Mouse (Mus musculus) kidney, embryonic 15.5 days (tissue): ENCODE results near the gene Slc27a1. TPM values are rescaled to one million over a fixed set of nuclear protein-coding genes. Genes with fewer than 3 reads are reported as not detected.

Source experiments
- ATAC-seq: fragments of 200-750 bp; cut with Nextera tagmentation; replicated peaks from 2 replicates; pipeline ENCODE4 v1.8.0; 2017; ENCODE audit warnings: moderate TSS enrichment; ENCODE audit not compliant: low FRiP score
- H3K27ac ChIP-seq: fragments of 300-500 bp; sonication (generic); 2 replicates; pipeline ENCODE4 v1.5.1; 2015; ENCODE audit warnings: mild to moderate bottlenecking, inconsistent platforms
- H3K27me3 ChIP-seq: fragments of 300-500 bp; sonication (generic); 2 replicates; pipeline ENCODE4 v1.6.1; 2015; ENCODE audit warnings: inconsistent platforms
- H3K36me3 ChIP-seq: fragments of 300-500 bp; sonication (generic); 2 replicates; pipeline ENCODE4 v1.6.1; 2015; ENCODE audit warnings: inconsistent platforms
- H3K4me1 ChIP-seq: fragments of 300-500 bp; sonication (generic); 2 replicates; pipeline ENCODE4 v1.6.1; 2015; ENCODE audit warnings: inconsistent platforms
- H3K4me2 ChIP-seq: fragments of 300-500 bp; sonication (generic); 2 replicates; pipeline ENCODE4 v1.6.1; 2015; ENCODE audit warnings: moderate library complexity, mild to moderate bottlenecking, inconsistent platforms
- H3K4me3 ChIP-seq: fragments of 300-500 bp; sonication (generic); replicated peaks from 2 replicates; pipeline ENCODE4 v1.5.1; 2015; ENCODE audit warnings: mild to moderate bottlenecking, inconsistent platforms
- H3K9ac ChIP-seq: fragments of 300-500 bp; sonication (generic); 2 replicates; pipeline ENCODE4 v1.6.1; 2015; ENCODE audit warnings: mild to moderate bottlenecking, inconsistent platforms
- H3K9me3 ChIP-seq: fragments of 300-500 bp; sonication (generic); replicated peaks from 2 replicates; pipeline ENCODE4 v1.6.1; 2016; ENCODE audit warnings: inconsistent platforms
- whole genome bisulfite sequencing: fragments of 180-500 bp; shearing (Covaris S2); methylation state at CpG from one replicate; pipeline ENCODE4 v1.1.7; 2015; ENCODE audit warnings: mixed read lengths; 5-methylcytosine and 5-hydroxymethylcytosine counted together
- polyA plus RNA-seq: library from polyadenylated mRNA; unstranded; fragments of >200 nt; fragmentation: Nextera tagmentation; extraction: Ambion mirVana; gene quantifications from 2 replicates; pipeline ENCODE4 v1.2.1, GENCODE M21; 2015

Slc27a1 gene
- polyA plus RNA-seq, 1 experiment from 2014 or later: 45.3 TPM

GRCm38 (mm10) chr8:71572847-71573633 is 4.4 kb downstream of the Slc27a1 start:
- WGBS: 78% methylated on average over 9 of the region's 9 CpGs
- no peaks in the 10 kb centered on the region for H3K27me3 ChIP-seq
- H3K4me3 ChIP-seq: no peak overlapping the region
- H3K9ac ChIP-seq: no peak overlapping the region
- H3K4me1 ChIP-seq: peaks cover 29% of the 10 kb centered on the region
- no peak for ATAC-seq
- H3K9me3 ChIP-seq: no peaks in the 10 kb centered on the region
- H3K4me2 ChIP-seq: no peak overlapping the region
- H3K36me3 ChIP-seq: no peaks in the 10 kb centered on the region
- H3K27ac ChIP-seq: peak overlapping the region; percentile 48; the same call in 1 of the 2 replicates

DNA sequence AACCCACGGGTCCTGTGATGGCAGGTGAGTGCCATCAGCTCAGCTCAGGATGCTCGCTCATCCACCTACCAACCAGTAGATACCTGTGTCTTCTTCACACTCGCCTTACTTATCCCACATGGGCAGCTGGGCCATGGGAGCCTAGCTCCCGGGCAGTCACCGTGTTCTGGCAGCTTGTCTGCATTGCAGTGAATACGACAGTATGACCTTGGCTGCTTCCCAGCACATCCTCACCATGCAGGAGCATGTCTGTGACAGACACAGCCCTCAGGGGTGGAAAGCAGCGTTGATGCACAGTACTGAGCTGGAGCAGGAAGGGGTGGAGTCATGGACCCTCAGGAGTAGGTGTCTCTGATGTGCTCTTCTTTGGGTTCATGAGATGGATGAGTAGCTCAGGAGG is 5.7 kb downstream of the Slc27a1 start:
- Histone ChIP-seq H3K27ac (no peak overlapping the region), H3K36me3 (no peaks in the 10 kb centered on the region), H3K9me3 (no peaks in the 10 kb centered on the region), H3K4me3 (no peak overlapping the region), H3K9ac (no peak overlapping the region), H3K4me1 (peaks cover 15% of the 10 kb centered on the region), H3K4me2 (no peak overlapping the region), H3K27me3 (no peaks in the 10 kb centered on the region)
- 81% methylated on average over 7 of the region's 7 CpGs for WGBS
- ATAC-seq: no peak

- WGBS: 70% methylated on average over 1 of the region's 1 CpGs
- peaks cover 15% of the 10 kb centered on the region for H3K4me1 ChIP-seq
- no peak for ATAC-seq
- H3K27me3 ChIP-seq: no peaks in the 10 kb centered on the region
- no peak overlapping the region for H3K9ac ChIP-seq
- no peaks in the 10 kb centered on the region for H3K9me3 ChIP-seq
- H3K4me2 ChIP-seq: no peak overlapping the region
- no peak overlapping the region for H3K27ac ChIP-seq
- no peaks in the 10 kb centered on the region for H3K36me3 ChIP-seq
- no peak overlapping the region for H3K4me3 ChIP-seq
These were observed 6.3 kb downstream of the Slc27a1 start for GRCm38 (mm10) chr8:71575020-71575419.

- no peaks in the 10 kb centered on the region for H3K27me3 ChIP-seq
These were observed 9.2 kb downstream of the Slc27a1 start for GRCm38 (mm10) chr8:71577856-71578387.

DNA sequence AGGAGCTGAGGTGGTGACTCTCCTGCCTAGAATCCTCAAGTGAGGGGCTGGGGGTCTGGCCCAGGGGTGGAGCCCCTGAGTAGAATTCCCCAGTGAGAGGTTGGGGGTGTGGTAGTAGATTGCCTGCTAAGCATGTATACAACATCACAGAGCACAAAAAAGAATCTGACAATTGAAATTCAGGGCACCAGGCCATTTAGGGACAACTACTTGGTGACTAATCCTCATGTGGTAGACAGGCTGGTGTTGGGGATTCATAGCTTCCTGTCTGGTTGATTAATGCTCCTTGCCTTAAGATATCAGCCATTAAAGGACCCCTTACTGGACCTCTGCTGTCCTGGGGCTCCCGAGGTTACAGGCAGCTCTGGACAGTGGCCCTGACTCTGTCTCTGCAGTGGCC is 10.3 kb downstream of the Slc27a1 start:
- Histone ChIP-seq H3K4me3 (no peak overlapping the region), H3K36me3 (peaks cover 21% of the 10 kb centered on the region), H3K4me1 (no peaks in the 10 kb centered on the region), H3K9me3 (no peaks in the 10 kb centered on the region), H3K4me2 (no peak overlapping the region), H3K9ac (no peak overlapping the region), H3K27ac (no peak overlapping the region), H3K27me3 (no peaks in the 10 kb centered on the region)
- WGBS: 67% methylated on average over 1 of the region's 1 CpGs
- ATAC-seq: no peak

More at GRCm38 (mm10) chr8:71577856-71578387, 9.2 kb downstream of the Slc27a1 start:
- 68% methylated on average over 4 of the region's 4 CpGs for WGBS
- peaks cover 18% of the 10 kb centered on the region for H3K36me3 ChIP-seq
- H3K4me3 ChIP-seq: no peak overlapping the region
- H3K27ac ChIP-seq: no peak overlapping the region
- no peaks in the 10 kb centered on the region for H3K9me3 ChIP-seq
- H3K4me2 ChIP-seq: no peak overlapping the region
- no peak for ATAC-seq
- no peak overlapping the region for H3K9ac ChIP-seq
- peaks cover 4% of the 10 kb centered on the region; the same call in 1 of the 2 replicates for H3K4me1 ChIP-seq

- no peak overlapping the region for H3K27ac ChIP-seq
- no peaks in the 10 kb centered on the region for H3K9me3 ChIP-seq
- ATAC-seq: no peak
- H3K27me3 ChIP-seq: no peaks in the 10 kb centered on the region
- H3K4me2 ChIP-seq: no peak overlapping the region
- H3K4me3 ChIP-seq: no peak overlapping the region
- 88% methylated on average over 14 of the region's 14 CpGs for WGBS
- H3K4me1 ChIP-seq: no peaks in the 10 kb centered on the region
- H3K36me3 ChIP-seq: peaks cover 25% of the 10 kb centered on the region
- no peak overlapping the region for H3K9ac ChIP-seq
These were observed 10.8 kb downstream of the Slc27a1 start for GRCm38 (mm10) chr8:71579476-71579875.

DNA sequence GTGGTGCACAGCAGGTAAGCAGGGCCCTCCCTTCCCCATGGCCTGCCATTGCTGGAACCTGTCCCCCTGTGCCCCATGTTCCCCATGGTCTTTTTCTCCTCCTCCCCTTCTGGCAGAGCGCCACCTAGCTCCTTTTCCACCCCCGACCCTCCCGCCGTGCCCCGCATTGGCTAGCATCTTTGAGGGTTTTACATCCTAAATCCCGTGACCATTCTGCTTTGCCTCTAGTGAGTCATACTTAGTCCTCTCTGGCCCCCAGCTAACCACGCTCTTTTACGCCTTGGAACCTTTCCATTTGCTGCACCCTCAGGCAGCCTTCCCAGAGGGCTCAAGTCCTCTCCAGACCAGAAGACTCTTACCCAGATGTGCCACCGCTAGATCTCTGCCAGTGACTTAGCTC is 11.5 kb downstream of the Slc27a1 start:
- H3K4me1 ChIP-seq: no peaks in the 10 kb centered on the region
- WGBS: 44% methylated on average over 9 of the region's 9 CpGs
- no peak overlapping the region for H3K9ac ChIP-seq
- H3K9me3 ChIP-seq: no peaks in the 10 kb centered on the region
- ATAC-seq: no peak
- H3K27ac ChIP-seq: no peak overlapping the region
- peaks cover 33% of the 10 kb centered on the region for H3K36me3 ChIP-seq
- no peak overlapping the region for H3K4me3 ChIP-seq
- no peaks in the 10 kb centered on the region for H3K27me3 ChIP-seq
- no peak overlapping the region for H3K4me2 ChIP-seq

DNA sequence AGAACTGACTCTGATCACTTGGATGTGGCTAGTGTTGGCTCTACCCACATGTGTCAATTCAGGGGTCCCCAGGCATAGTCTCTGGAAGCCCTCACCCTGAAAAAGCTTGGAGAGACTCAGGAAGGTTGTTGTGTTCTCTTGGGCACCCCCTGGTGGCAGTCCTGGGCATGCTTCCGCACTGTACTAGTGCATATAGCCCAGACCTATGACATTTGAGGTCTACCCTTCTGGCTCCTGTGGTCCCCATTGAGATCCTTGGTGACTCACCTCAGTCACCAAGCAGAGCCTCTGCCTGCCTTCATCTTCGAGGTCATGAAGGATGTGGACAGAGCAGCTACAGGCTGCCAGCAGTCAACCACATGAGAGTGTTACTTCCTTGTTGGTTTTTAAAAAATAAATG is 18.2 kb downstream of the Slc27a1 start:
- Histone ChIP-seq H3K27me3 (no peaks in the 10 kb centered on the region), H3K36me3 (peaks cover 36% of the 10 kb centered on the region), H3K9me3 (no peaks in the 10 kb centered on the region), H3K4me3 (no peak overlapping the region), H3K4me1 (peaks cover 11% of the 10 kb centered on the region), H3K4me2 (no peak overlapping the region), H3K9ac (no peak overlapping the region), H3K27ac (no peak overlapping the region)
- 73% methylated on average over 2 of the region's 2 CpGs for WGBS
- ATAC-seq: no peak

GRCm38 (mm10) chr8:71588762-71589161 is 20.1 kb downstream of the Slc27a1 start:
- H3K27me3 ChIP-seq: no peaks in the 10 kb centered on the region
- peaks cover 25% of the 10 kb centered on the region for H3K4me1 ChIP-seq
- no peak overlapping the region for H3K9ac ChIP-seq
- no peaks in the 10 kb centered on the region for H3K9me3 ChIP-seq
- H3K4me2 ChIP-seq: no peak overlapping the region
- peaks cover 34% of the 10 kb centered on the region for H3K36me3 ChIP-seq
- H3K27ac ChIP-seq: no peak overlapping the region
- H3K4me3 ChIP-seq: no peak overlapping the region
- no peak for ATAC-seq
- 85% methylated on average over 3 of the region's 3 CpGs for WGBS

- Histone ChIP-seq H3K9ac (peak overlapping the region; percentile 88), H3K4me3 (peak overlapping the region; percentile 76), H3K27me3 (no peaks in the 10 kb centered on the region), H3K9me3 (no peaks in the 10 kb centered on the region), H3K36me3 (peaks cover 21% of the 10 kb centered on the region), H3K4me1 (peaks cover 41% of the 10 kb centered on the region), H3K4me2 (peak overlapping the region; percentile 93), H3K27ac (peak overlapping the region; percentile 99)
- WGBS: 24% methylated on average over 5 of the region's 5 CpGs
- no peak for ATAC-seq
These were observed 22.3 kb downstream of the Slc27a1 start for GRCm38 (mm10) chr8:71591017-71591416.

DNA sequence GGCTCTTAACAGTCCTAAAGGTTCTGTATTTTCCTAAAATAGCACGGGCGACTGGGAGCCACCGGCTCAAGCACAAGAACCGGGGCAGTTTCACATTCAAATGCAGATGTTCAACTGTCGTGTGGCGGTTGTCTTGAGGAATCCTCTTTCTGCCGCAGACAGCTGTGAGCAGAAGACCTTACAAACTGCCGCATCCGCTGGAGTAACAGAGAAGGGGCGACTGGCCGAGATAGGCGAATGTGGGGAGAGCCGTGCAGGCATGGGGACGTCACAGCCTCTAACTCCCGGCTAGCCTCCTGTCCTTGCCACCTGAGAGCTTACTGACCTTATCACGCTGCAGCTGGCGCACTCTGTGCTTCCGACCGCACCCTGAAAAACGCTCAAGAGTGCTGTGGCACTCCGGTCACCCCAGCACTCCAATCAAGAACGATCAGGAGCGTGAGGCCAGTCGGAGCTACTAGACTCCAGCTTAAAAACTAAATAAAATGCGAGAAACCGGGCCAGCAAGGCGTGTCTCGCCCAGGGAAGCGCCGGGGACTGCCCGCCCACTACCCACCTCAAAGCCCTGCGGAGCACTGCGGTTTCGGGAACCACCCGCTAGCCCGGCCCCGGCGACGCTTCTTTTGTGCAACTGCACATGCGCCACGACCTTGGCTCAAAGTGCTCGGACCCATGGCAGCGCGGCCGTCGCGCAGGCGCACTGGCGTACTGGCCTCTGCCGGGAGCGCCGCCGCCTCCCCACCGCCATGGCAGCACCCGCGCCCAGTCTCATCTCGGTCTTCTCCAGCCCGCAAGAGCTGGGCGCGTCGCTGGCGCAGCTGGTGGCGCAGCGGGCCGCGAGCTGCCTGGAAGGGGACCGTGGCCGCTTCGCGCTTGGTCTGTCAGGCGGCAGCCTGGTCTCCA is 23.0 kb downstream of the Slc27a1 start, which contains the start of gene Pgls:
TSS of gene Pgls (plus strand) at position 706 of the 903 bp plus-strand sequence.
- peak; percentile 89 for ATAC-seq
- H3K36me3 ChIP-seq: peaks cover 16% of the 10 kb centered on the region
- H3K4me3 ChIP-seq: peak within 1 kb of the TSS; percentile 76
- peak within 1 kb of the TSS; percentile 93 for H3K4me2 ChIP-seq
- H3K9ac ChIP-seq: peak within 1 kb of the TSS; percentile 88
- H3K27me3 ChIP-seq: no peaks in the 10 kb centered on the region
- under 1% methylated on average over 71 of the region's 71 CpGs for WGBS
- H3K4me1 ChIP-seq: peaks cover 44% of the 10 kb centered on the region
- H3K27ac ChIP-seq: peak within 1 kb of the TSS; percentile 99
- no peaks in the 10 kb centered on the region for H3K9me3 ChIP-seq
